Mouse (Mus musculus) heart, adult 2 months (tissue): ENCODE results near the gene Bbs10.

Source experiments
- CTCF ChIP-seq: fragments of 200-600 bp; IDR thresholded peaks from 2 replicates; pipeline ENCODE4 v1.8.1; 2022; ENCODE audit warnings: antibody characterized with exemption, mild to moderate bottlenecking, moderate library complexity
- POLR2A ChIP-seq: fragments of 200-500 bp; IDR thresholded peaks from 2 replicates; pipeline ENCODE4 v1.6.1; 2011; ENCODE audit warnings: mild to moderate bottlenecking, low read depth, low read length, control low read depth; ENCODE audit not compliant: insufficient read depth

GRCm38 (mm10) chr10:111272905-111273304 is 25.6 kb upstream of the Bbs10 start:
- TF ChIP-seq CTCF = no peak
- no peak for TF ChIP-seq POLR2A
